Mouse (Mus musculus) lung, postnatal 0 days (tissue): Measurements from ENCODE around the gene Tmem115. TPM values are rescaled to one million over a fixed set of nuclear protein-coding genes. Genes with fewer than 3 reads are reported as not detected.
A peak's percentile ranks its signal among the peaks of the same experiment; 100 is the strongest.

Experiments
- ATAC-seq: fragments of 200-750 bp; cut with Nextera tagmentation; 2 replicates; pipeline ENCODE4 v1.8.0; 2017; ENCODE audit warnings: moderate library complexity
- DNase-seq: peaks from one replicate; pipeline ENCODE4 v3.0.0-alpha.2; 2016; ENCODE audit warnings: low spot score
- H3K27ac ChIP-seq: fragments of 300-500 bp; sonication (generic); 2 replicates; pipeline ENCODE4 v1.5.1; 2014; ENCODE audit warnings: antibody characterized with exemption, mild to moderate bottlenecking, low read length, mixed read lengths
- H3K27me3 ChIP-seq: fragments of 300-500 bp; sonication (generic); replicated peaks from 2 replicates; pipeline ENCODE4 v1.6.1; 2014; ENCODE audit warnings: low read length, mixed read lengths; ENCODE audit not compliant: insufficient read depth
- H3K36me3 ChIP-seq: fragments of 300-500 bp; sonication (generic); 2 replicates; pipeline ENCODE4 v1.6.1; 2014; ENCODE audit warnings: low read length, mixed read lengths; ENCODE audit not compliant: insufficient read depth
- H3K4me1 ChIP-seq: fragments of 300-500 bp; sonication (generic); 2 replicates; pipeline ENCODE4 v1.6.1; 2014; ENCODE audit warnings: antibody characterized with exemption, low read depth, low read length, mixed read lengths; ENCODE audit not compliant: insufficient read depth
- H3K4me2 ChIP-seq: fragments of 300-500 bp; sonication (generic); replicated peaks from 2 replicates; pipeline ENCODE4 v1.6.1; 2014; ENCODE audit warnings: low read depth, mild to moderate bottlenecking, low read length, moderate library complexity, mixed read lengths
- H3K4me3 ChIP-seq: fragments of 300-500 bp; sonication (generic); 2 replicates; pipeline ENCODE4 v1.5.1; 2014; ENCODE audit warnings: low read depth, low read length
- H3K9ac ChIP-seq: fragments of 300-500 bp; sonication (generic); replicated peaks from 2 replicates; pipeline ENCODE4 v1.6.1; 2014; ENCODE audit warnings: low read depth, mild to moderate bottlenecking
- H3K9me3 ChIP-seq: fragments of 300-500 bp; sonication (generic); 2 replicates; pipeline ENCODE4 v1.6.1; 2016; ENCODE audit warnings: low read length, mixed read lengths
- CTCF ChIP-seq: IDR thresholded peaks from 2 replicates; pipeline ENCODE4 v1.5.1; 2016; ENCODE audit warnings: antibody characterized with exemption, mild to moderate bottlenecking
- EP300 ChIP-seq: IDR thresholded peaks from 2 replicates; pipeline ENCODE4 v1.6.1; 2016; ENCODE audit warnings: antibody characterized with exemption, mild to moderate bottlenecking, control low read depth
- WGBS: fragments of 180-500 bp; shearing (Covaris S2); extraction: QIAGEN DNeasy Blood & Tissue Kit; methylation state at CpG from one replicate; pipeline ENCODE4 v1.1.7; 2014; 5-methylcytosine and 5-hydroxymethylcytosine counted together
- polyA plus RNA-seq: library from polyadenylated mRNA; unstranded; fragments of >200 nt; fragmentation: Nextera tagmentation; extraction: Ambion mirVana; gene quantifications from 2 replicates; pipeline ENCODE4 v1.2.1, GENCODE M21; 2015

The Tmem115 gene
- polyA plus RNA-seq, 1 experiment from 2014 or later, result 48.5 TPM

- Histone ChIP-seq H3K4me1 (no peaks in the 10 kb centered on the region), H3K36me3 (no peaks in the 10 kb centered on the region), H3K9me3 (no peaks in the 10 kb centered on the region), H3K4me2 (no peak overlapping the region), H3K27ac (no peak overlapping the region), H3K4me3 (no peak overlapping the region), H3K27me3 (no peaks in the 10 kb centered on the region), H3K9ac (no peak overlapping the region)
- DNase-seq, result no peak
- ATAC-seq, result no peak
- TF ChIP-seq EP300, result no peak
- 69% methylated on average over 19 of the region's 19 CpGs for WGBS
These were observed 28.8 kb upstream of the Tmem115 start for GRCm38 (mm10) chr9:107504662-107505537.

GRCm38 (mm10) chr9:107508266-107508665 lies 25.5 kb upstream of the Tmem115 start:
- DNase-seq, result no peak
- Histone ChIP-seq H3K9me3 (no peaks in the 10 kb centered on the region), H3K27me3 (no peaks in the 10 kb centered on the region), H3K36me3 (no peaks in the 10 kb centered on the region), H3K4me2 (no peak overlapping the region), H3K9ac (no peak overlapping the region), H3K27ac (no peak overlapping the region), H3K4me1 (no peaks in the 10 kb centered on the region), H3K4me3 (no peak overlapping the region)
- no peak for ATAC-seq
- TF ChIP-seq CTCF (no peak), EP300 (no peak)
- WGBS, result 53% methylated on average over 10 of the region's 10 CpGs

- Histone ChIP-seq H3K9me3 (no peaks in the 10 kb centered on the region), H3K4me1 (no peaks in the 10 kb centered on the region), H3K36me3 (no peaks in the 10 kb centered on the region), H3K4me2 (no peak overlapping the region), H3K27ac (no peak overlapping the region), H3K9ac (no peak overlapping the region), H3K27me3 (no peaks in the 10 kb centered on the region), H3K4me3 (no peak overlapping the region)
- no peak for TF ChIP-seq EP300
- DNase-seq, result no peak
- WGBS, result 71% methylated on average over 14 of the region's 14 CpGs
- no peak for ATAC-seq
These were observed 23.2 kb upstream of the Tmem115 start for GRCm38 (mm10) chr9:107510384-107511100.

GRCm38 (mm10) chr9:107511436-107511835 lies 22.3 kb upstream of the Tmem115 start:
- Histone ChIP-seq H3K36me3 (no peaks in the 10 kb centered on the region), H3K4me1 (no peaks in the 10 kb centered on the region), H3K9ac (no peak overlapping the region), H3K4me2 (no peak overlapping the region), H3K4me3 (no peak overlapping the region), H3K27me3 (no peaks in the 10 kb centered on the region), H3K27ac (no peak overlapping the region), H3K9me3 (no peaks in the 10 kb centered on the region)
- TF ChIP-seq CTCF, result no peak
- TF ChIP-seq EP300, result no peak
- DNase-seq, result no peak
- 44% methylated on average over 8 of the region's 8 CpGs for WGBS
- no peak for ATAC-seq

- ATAC-seq, result no peak
- Histone ChIP-seq H3K4me2 (no peak overlapping the region), H3K36me3 (no peaks in the 10 kb centered on the region), H3K4me3 (no peak overlapping the region), H3K9ac (no peak overlapping the region), H3K4me1 (no peaks in the 10 kb centered on the region), H3K27me3 (no peaks in the 10 kb centered on the region), H3K27ac (no peak overlapping the region), H3K9me3 (no peaks in the 10 kb centered on the region)
- DNase-seq, result no peak
- 76% methylated on average over 16 of the region's 16 CpGs for WGBS
- no peak for TF ChIP-seq CTCF
- no peak for TF ChIP-seq EP300
These were observed 21.4 kb upstream of the Tmem115 start for GRCm38 (mm10) chr9:107512326-107512725.

- Histone ChIP-seq H3K9ac (no peak overlapping the region), H3K9me3 (no peaks in the 10 kb centered on the region), H3K27ac (no peak overlapping the region), H3K4me2 (no peak overlapping the region), H3K4me3 (no peak overlapping the region), H3K36me3 (no peaks in the 10 kb centered on the region), H3K4me1 (no peaks in the 10 kb centered on the region), H3K27me3 (no peaks in the 10 kb centered on the region)
- DNase-seq, result peak; percentile 81
- TF ChIP-seq CTCF (peak; percentile 100), EP300 (no peak)
- ATAC-seq, result peak; percentile 44; the same call in 1 of the 2 replicates
- WGBS, result 9% methylated on average over 14 of the region's 14 CpGs
These were observed 19.3 kb upstream of the Tmem115 start for GRCm38 (mm10) chr9:107514303-107514955.
